Mouse (Mus musculus) MEL (cell line): ENCODE measurements at regions not wholly inside any gene's neighbourhood (a gene's known extent, or its start where the extent isn't known, plus 50 kb on each side); places are given as distances from the start of the nearest gene placed in this dataset.

Source experiments
- DNase-seq: peaks from one replicate; pipeline ENCODE4 v3.0.0; 2011; ENCODE audit warnings: low read depth, low spot score
- H3K27ac ChIP-seq: 2 replicates; pipeline ENCODE4 v1.5.1; 2012; ENCODE audit warnings: low read depth, mild to moderate bottlenecking, control low read depth, low read length, moderate library complexity; ENCODE audit not compliant: control insufficient read depth
- H3K27me3 ChIP-seq, 2 experiments: fragments of 150-350 bp in 1 of 2; sonication (generic) in 1 of 2; 2 replicates each; pipeline ENCODE4 v1.6.1; 2012; ENCODE audit warnings: low read length in 2 of 2, mild to moderate bottlenecking in 2 of 2, improper control_type of control experiment in 1 of 2, moderate library complexity in 1 of 2; ENCODE audit not compliant: insufficient read depth in 2 of 2, control insufficient read depth in 1 of 2
- H3K36me3 ChIP-seq, 2 experiments: 2 replicates each; pipeline ENCODE4 v1.6.1; 2012 to 2014; ENCODE audit warnings: low read length in 2 of 2, improper control_type of control experiment in 1 of 2, inconsistent platforms in 1 of 2, mild to moderate bottlenecking in 1 of 2; ENCODE audit not compliant: insufficient read depth in 2 of 2, control insufficient read depth in 1 of 2
- H3K4me1 ChIP-seq, 2 experiments: fragments of 150-350 bp in 1 of 2; sonication (generic) in 1 of 2; 2 replicates each; pipeline ENCODE4 v1.6.1; 2012; ENCODE audit warnings: low read length in 2 of 2, improper control_type of control experiment in 1 of 2, mild to moderate bottlenecking in 1 of 2; ENCODE audit not compliant: insufficient read depth in 2 of 2, control insufficient read depth in 1 of 2
- H3K4me3 ChIP-seq, 2 experiments: fragments of 150-350 bp in 1 of 2; sonication (generic) in 1 of 2; 2 replicates each; pipeline ENCODE4 v1.5.1; 2012; ENCODE audit warnings: low read depth in 2 of 2, low read length in 2 of 2, mild to moderate bottlenecking in 2 of 2, moderate library complexity in 2 of 2, control low read depth in 1 of 2, improper control_type of control experiment in 1 of 2; ENCODE audit not compliant: control insufficient read depth in 1 of 2, insufficient read depth in 1 of 2
- H3K79me2 ChIP-seq: 2 replicates; pipeline ENCODE4 v1.6.1; 2012; ENCODE audit warnings: mild to moderate bottlenecking, low read length, moderate library complexity; ENCODE audit not compliant: control insufficient read depth, poor library complexity, insufficient read depth
- H3K9ac ChIP-seq: 2 replicates; pipeline ENCODE4 v1.6.1; 2012; ENCODE audit warnings: low read depth, mild to moderate bottlenecking, control low read depth, low read length, moderate library complexity; ENCODE audit not compliant: control insufficient read depth, poor library complexity, severe bottlenecking
- H3K9me3 ChIP-seq: fragments of 150-350 bp; sonication (generic); replicated peaks from 2 replicates; pipeline ENCODE4 v1.6.1; 2012; ENCODE audit warnings: mild to moderate bottlenecking, low read length, improper control_type of control experiment, moderate library complexity; ENCODE audit not compliant: insufficient read depth
- BHLHE40 ChIP-seq: IDR thresholded peaks from 2 replicates; pipeline ENCODE4 v1.6.1; 2012; ENCODE audit warnings: low read depth, mild to moderate bottlenecking, inconsistent platforms, low read length, improper control_type of control experiment, borderline replicate concordance
- CHD2 ChIP-seq: IDR thresholded peaks from 2 replicates; pipeline ENCODE4 v1.6.1; 2011; ENCODE audit warnings: low read length, improper control_type of control experiment
- CTCF ChIP-seq, 3 experiments: IDR thresholded peaks in 2 of 3; conservative IDR thresholded peaks in 1 of 3; 2 replicates each; pipeline ENCODE4 v1.5.1; 2011 to 2012; ENCODE audit warnings: low read length in 3 of 3, low read depth in 2 of 3, mild to moderate bottlenecking in 2 of 3, improper control_type of control experiment in 1 of 3, inconsistent platforms in 1 of 3, mixed read lengths in 1 of 3, moderate library complexity in 1 of 3; ENCODE audit not compliant: control insufficient read depth in 1 of 3, insufficient read depth in 1 of 3, poor library complexity in 1 of 3, severe bottlenecking in 1 of 3
- E2F4 ChIP-seq: IDR thresholded peaks from 2 replicates; pipeline ENCODE4 v1.6.1; 2011; ENCODE audit warnings: low read depth, low read length, improper control_type of control experiment, borderline replicate concordance
- EP300 ChIP-seq, 2 experiments: IDR thresholded peaks; 2 replicates each; pipeline ENCODE4 v1.6.1; 2011; ENCODE audit warnings: improper control_type of control experiment in 2 of 2, low read length in 2 of 2, low read depth in 1 of 2, mild to moderate bottlenecking in 1 of 2
- HCFC1 ChIP-seq: IDR thresholded peaks from 2 replicates; pipeline ENCODE4 v1.6.1; 2012; ENCODE audit warnings: low read depth, mild to moderate bottlenecking, inconsistent platforms, low read length, improper control_type of control experiment, moderate library complexity
- MAFK ChIP-seq: IDR thresholded peaks from 2 replicates; pipeline ENCODE4 v1.6.1; 2011; ENCODE audit warnings: low read depth, mild to moderate bottlenecking, low read length, improper control_type of control experiment, borderline replicate concordance
- MAZ ChIP-seq: IDR thresholded peaks from 2 replicates; pipeline ENCODE4 v1.6.1; 2012; ENCODE audit warnings: low read depth, mild to moderate bottlenecking, inconsistent platforms, low read length, improper control_type of control experiment
- MXI1 ChIP-seq: IDR thresholded peaks from 2 replicates; pipeline ENCODE4 v1.6.1; 2011; ENCODE audit warnings: mild to moderate bottlenecking, low read depth, low read length, improper control_type of control experiment
- MYC ChIP-seq: IDR thresholded peaks from 2 replicates; pipeline ENCODE4 v1.6.1; 2011; ENCODE audit warnings: low read depth, mild to moderate bottlenecking, low read length, improper control_type of control experiment, moderate library complexity
- NELFE ChIP-seq: IDR thresholded peaks from 2 replicates; pipeline ENCODE4 v1.6.1; 2011; ENCODE audit warnings: low read depth, low read length, improper control_type of control experiment
- NRF1 ChIP-seq: IDR thresholded peaks from 2 replicates; pipeline ENCODE4 v1.6.1; 2014; ENCODE audit warnings: low read depth, mild to moderate bottlenecking, inconsistent platforms, low read length, improper control_type of control experiment, moderate library complexity; ENCODE audit not compliant: poor library complexity, insufficient read depth, severe bottlenecking
- RAD21 ChIP-seq: IDR thresholded peaks from 2 replicates; pipeline ENCODE4 v1.6.1; 2011; ENCODE audit warnings: mild to moderate bottlenecking, low read depth, low read length, improper control_type of control experiment
- SIN3A ChIP-seq: IDR thresholded peaks from 2 replicates; pipeline ENCODE4 v1.6.1; 2012; ENCODE audit warnings: low read length, improper control_type of control experiment, inconsistent platforms
- SMC3 ChIP-seq: IDR thresholded peaks from 2 replicates; pipeline ENCODE4 v1.6.1; 2011; ENCODE audit warnings: low read depth, low read length, improper control_type of control experiment
- TBP ChIP-seq: IDR thresholded peaks from 2 replicates; pipeline ENCODE4 v1.8.0; 2011; ENCODE audit warnings: low read depth, low read length, improper control_type of control experiment
- UBTF ChIP-seq: IDR thresholded peaks from 2 replicates; pipeline ENCODE4 v1.6.1; 2012; ENCODE audit warnings: low read depth, mild to moderate bottlenecking, inconsistent platforms, low read length, improper control_type of control experiment, moderate library complexity, borderline replicate concordance; ENCODE audit not compliant: insufficient read depth
- USF2 ChIP-seq, 2 experiments: IDR thresholded peaks; 2 replicates each; pipeline ENCODE4 v1.6.1; 2011 to 2012; ENCODE audit warnings: improper control_type of control experiment in 2 of 2, low read length in 2 of 2, borderline replicate concordance in 1 of 2, inconsistent platforms in 1 of 2, low read depth in 1 of 2, mild to moderate bottlenecking in 1 of 2; ENCODE audit not compliant: insufficient read depth in 1 of 2
- ZC3H11A ChIP-seq: IDR thresholded peaks from 2 replicates; pipeline ENCODE4 v1.6.1; 2012; ENCODE audit warnings: low read depth, mild to moderate bottlenecking, inconsistent platforms, low read length, improper control_type of control experiment
- ZMIZ1 ChIP-seq: IDR thresholded peaks from 2 replicates; pipeline ENCODE4 v1.6.1; 2012; ENCODE audit warnings: low read depth, mild to moderate bottlenecking, inconsistent platforms, low read length, improper control_type of control experiment, moderate library complexity
- ZNF384 ChIP-seq: IDR thresholded peaks from 2 replicates; pipeline ENCODE4 v1.6.1; 2012; ENCODE audit warnings: low read depth, mild to moderate bottlenecking, inconsistent platforms, low read length, improper control_type of control experiment

DNA sequence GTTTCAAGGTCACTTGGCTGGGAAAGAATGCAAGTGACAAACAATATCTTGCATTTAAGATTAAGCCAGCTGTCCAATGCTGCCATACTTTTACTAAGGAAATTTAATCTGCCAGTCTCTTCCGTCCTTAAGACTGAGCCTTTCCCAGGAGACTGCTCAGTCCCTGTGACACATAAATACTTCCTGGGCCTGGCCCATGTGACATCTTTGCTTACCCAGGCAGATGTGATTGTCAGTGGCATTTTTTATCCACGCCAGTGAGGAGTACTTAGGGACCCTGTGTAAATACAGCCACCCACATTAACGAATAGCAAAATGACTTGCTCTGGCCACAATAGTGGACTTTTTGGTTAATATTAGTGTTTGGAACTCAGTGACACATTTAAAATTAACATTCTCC is 216.3 kb upstream of the Pter start:
- Histone ChIP-seq H3K27me3 (peaks cover 0 to 1% of the 10 kb centered on the region in 2 experiments; a peak in 2 of 4 replicates), H3K36me3 (no peaks in the 10 kb centered on the region), H3K9ac (no peak overlapping the region), H3K4me3 (no peak overlapping the region), H3K79me2 (no peaks in the 10 kb centered on the region), H3K4me1 (no peaks in the 10 kb centered on the region), H3K9me3 (no peaks in the 10 kb centered on the region), H3K27ac (no peak overlapping the region)
- TF ChIP-seq SMC3, result no peak
- no peak for TF ChIP-seq RAD21
- TF ChIP-seq CHD2, result no peak
- TF ChIP-seq ZMIZ1, result no peak
- no peak for TF ChIP-seq TBP
- no peak for TF ChIP-seq CTCF (IDR thresholded peaks at IDR 0.05 in 2 of 3, conservative IDR thresholded peaks at IDR 0.05 in 1 of 3; ENCODE audit: control insufficient read depth in 1 of 3, insufficient read depth in 1 of 3, low read depth in 2 of 3, low read length in 3 of 3, poor library complexity in 1 of 3, severe bottlenecking in 1 of 3)
- TF ChIP-seq NELFE, result no peak
- no peak for TF ChIP-seq SIN3A
- no peak for TF ChIP-seq MAFK
- TF ChIP-seq BHLHE40, result no peak
- no peak for TF ChIP-seq UBTF
- no peak for TF ChIP-seq EP300 (IDR thresholded peaks at IDR 0.05; ENCODE audit: low read depth in 1 of 2, low read length in 2 of 2)
- TF ChIP-seq MYC, result no peak
- TF ChIP-seq MAZ, result no peak
- no peak for DNase-seq

DNA sequence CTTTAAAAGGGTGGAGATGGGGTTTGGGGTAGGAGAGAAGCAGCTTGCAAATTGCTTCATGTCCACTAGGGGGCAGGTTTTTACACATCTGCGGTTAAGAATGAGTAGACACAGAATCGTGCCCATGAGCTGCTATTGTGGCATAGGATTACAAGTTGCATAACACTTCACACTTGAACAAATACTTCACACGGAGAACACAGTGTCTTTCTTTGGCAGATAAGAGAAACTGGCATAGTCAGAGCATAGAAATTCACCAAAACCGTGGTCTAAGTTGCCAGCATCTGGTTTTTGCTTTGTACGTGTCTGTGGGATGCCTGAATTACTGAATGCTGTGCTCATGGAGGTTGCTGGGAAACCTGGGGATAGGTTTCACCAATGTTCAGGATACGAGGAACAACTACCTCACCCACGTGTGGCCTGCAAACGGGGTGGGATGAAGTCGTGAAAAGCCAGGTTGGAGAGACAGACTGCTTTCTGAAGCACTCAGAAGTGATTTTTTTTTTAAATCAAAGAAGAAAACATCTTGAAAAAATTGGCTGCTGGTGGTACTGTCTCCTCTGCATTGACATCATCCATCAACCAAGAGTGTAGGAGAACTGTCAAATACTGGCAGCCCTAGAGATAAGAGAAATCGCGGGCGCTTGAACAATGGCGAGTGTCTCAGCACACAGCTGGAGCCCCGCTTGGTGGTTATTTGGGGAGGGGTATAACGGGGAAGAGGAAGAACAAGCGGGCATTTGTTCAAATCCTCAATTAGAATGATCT is 214.5 kb upstream of the Pter start:
- peaks cover 1 to 2% of the 10 kb centered on the region in 2 experiments; a peak in 3 of 4 replicates for H3K27me3 ChIP-seq
- H3K9me3 ChIP-seq, result no peaks in the 10 kb centered on the region
- no peaks in the 10 kb centered on the region for H3K79me2 ChIP-seq
- TF ChIP-seq CTCF (IDR thresholded peaks at IDR 0.05 in 2 of 3, conservative IDR thresholded peaks at IDR 0.05 in 1 of 3; ENCODE audit: control insufficient read depth in 1 of 3, insufficient read depth in 1 of 3, low read depth in 2 of 3, low read length in 3 of 3, poor library complexity in 1 of 3, severe bottlenecking in 1 of 3), result peak; percentile 56 to 83 (median 82)
- peak; percentile 47 for TF ChIP-seq ZC3H11A
- TF ChIP-seq CHD2, result no peak
- no peak for TF ChIP-seq ZNF384
- TF ChIP-seq MXI1, result no peak
- no peak for TF ChIP-seq BHLHE40
- TF ChIP-seq E2F4, result no peak
- TF ChIP-seq SMC3, result peak; percentile 92
- peak; percentile 76 for TF ChIP-seq RAD21
- no peak for TF ChIP-seq NRF1
- TF ChIP-seq USF2 (IDR thresholded peaks at IDR 0.05; ENCODE audit: borderline replicate concordance in 1 of 2, insufficient read depth in 1 of 2, low read depth in 1 of 2, low read length in 2 of 2), result no peak
- no peak for TF ChIP-seq HCFC1
- TF ChIP-seq, all 39 proteins: peak for 4
- H3K36me3 ChIP-seq, result no peaks in the 10 kb centered on the region
- H3K4me3 ChIP-seq, result no peak overlapping the region
- no peaks in the 10 kb centered on the region for H3K4me1 ChIP-seq
- H3K9ac ChIP-seq, result no peak overlapping the region
- H3K27ac ChIP-seq, result no peak overlapping the region
- DNase-seq, result peak; percentile 66
